Mouse (Mus musculus) ES-E14 (cell line): ENCODE data around the gene Sipa1l3. TPM values are rescaled to one million over a fixed set of nuclear protein-coding genes. Genes with fewer than 3 reads are reported as not detected.

ENCODE experiments used
- DNase-seq: peaks from one replicate; pipeline ENCODE4 v3.0.0-alpha.2; 2013; ENCODE audit warnings: low read depth, low spot score
- H3K27ac ChIP-seq: 2 replicates; pipeline ENCODE4 v1.5.1; 2012; ENCODE audit warnings: low read depth, mild to moderate bottlenecking, low read length, moderate library complexity, mixed read lengths; ENCODE audit not compliant: poor library complexity, insufficient read depth, severe bottlenecking
- H3K36me3 ChIP-seq: 2 replicates; pipeline ENCODE4 v1.6.1; 2012; ENCODE audit warnings: mild to moderate bottlenecking, low read length, moderate library complexity, mixed read lengths; ENCODE audit not compliant: control insufficient read depth, poor library complexity, insufficient read depth, severe bottlenecking
- H3K4me1 ChIP-seq, 2 experiments: fragments of 150-350 bp in 1 of 2; sonication (generic) in 1 of 2; 2 replicates each; pipeline ENCODE4 v1.6.1; 2012; ENCODE audit warnings: low read length in 2 of 2, mild to moderate bottlenecking in 1 of 2, mixed read lengths in 1 of 2; ENCODE audit not compliant: control insufficient read depth in 2 of 2, insufficient read depth in 2 of 2, poor library complexity in 1 of 2
- H3K4me3 ChIP-seq, 2 experiments: fragments of 150-350 bp in 1 of 2; sonication (generic) in 1 of 2; 2 replicates each; pipeline ENCODE4 v1.5.1; 2012; ENCODE audit warnings: low read length in 2 of 2, low read depth in 1 of 2, mild to moderate bottlenecking in 1 of 2, mixed read lengths in 1 of 2; ENCODE audit not compliant: insufficient read depth in 1 of 2, poor library complexity in 1 of 2, severe bottlenecking in 1 of 2
- H3K9ac ChIP-seq: 2 replicates; pipeline ENCODE4 v1.6.1; 2012; ENCODE audit warnings: low read depth, mild to moderate bottlenecking, low read length, mixed read lengths; ENCODE audit not compliant: poor library complexity, insufficient read depth, severe bottlenecking
- H3K9me3 ChIP-seq: fragments of 150-350 bp; sonication (generic); 2 replicates; pipeline ENCODE4 v1.6.1; 2012; ENCODE audit warnings: low read depth, mild to moderate bottlenecking, low read length; ENCODE audit not compliant: control insufficient read depth, insufficient read depth
- CHD2 ChIP-seq: IDR thresholded peaks from 2 replicates; pipeline ENCODE4 v1.6.1; 2014; ENCODE audit warnings: mild to moderate bottlenecking, low read depth, low read length, inconsistent platforms
- HCFC1 ChIP-seq: IDR thresholded peaks from 2 replicates; pipeline ENCODE4 v1.6.1; 2012; ENCODE audit warnings: low read length, inconsistent platforms, borderline replicate concordance; ENCODE audit not compliant: insufficient read depth
- MAFK ChIP-seq: IDR thresholded peaks from 2 replicates; pipeline ENCODE4 v1.6.1; 2014; ENCODE audit warnings: mild to moderate bottlenecking, low read depth, low read length, inconsistent platforms; ENCODE audit not compliant: insufficient read depth
- ZC3H11A ChIP-seq: IDR thresholded peaks from 2 replicates; pipeline ENCODE4 v1.6.1; 2012; ENCODE audit warnings: low read depth, mild to moderate bottlenecking, inconsistent platforms, low read length, borderline replicate concordance
- ZNF384 ChIP-seq: IDR thresholded peaks from 2 replicates; pipeline ENCODE4 v1.6.1; 2012; ENCODE audit warnings: low read depth, low read length, inconsistent platforms
- in situ Hi-C, 2 experiments: fragments of 600-800 bp; cut with MboI; formaldehyde crosslinking; loops; one replicate each; pipeline ENCODE4 v1.15.1; 2025; ENCODE audit warnings: low sequenced_read_pairs in 2 of 2, inconsistent platforms in 1 of 2; ENCODE audit not compliant: unreplicated experiment in 2 of 2
- total RNA-seq: library from RNA; depleted of rRNA; stranded (reverse); fragments of 300-350 nt; gene quantifications from 2 replicates; pipeline ENCODE4 v1.2.3, GENCODE M21; 2012

Gene Sipa1l3
- total RNA-seq, 1 experiment, result 27.5 TPM

DNA sequence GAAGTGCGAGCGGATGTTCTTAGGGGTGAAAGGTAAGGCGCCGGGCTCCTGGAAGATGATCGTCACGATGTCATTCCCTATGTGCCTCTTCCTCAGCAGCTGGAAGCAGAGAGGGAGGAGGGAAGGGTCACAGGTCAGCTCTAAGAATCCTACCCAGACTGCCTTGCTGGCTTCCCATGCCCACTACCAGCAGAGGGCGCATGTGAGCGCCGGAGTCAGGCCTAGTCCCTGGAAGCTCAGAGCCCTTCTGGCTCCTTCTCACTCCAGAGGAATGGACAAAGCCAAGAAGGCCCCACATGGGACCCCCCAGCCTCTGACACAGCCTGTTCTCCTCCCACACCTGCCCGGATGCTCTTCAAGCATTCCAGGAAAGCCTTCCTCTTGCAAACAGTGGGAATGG lies 135.2 kb downstream of the Sipa1l3 start:
- in situ Hi-C loops, result loop anchor here in 1 of 2 experiments (5.0 kb wide), 1 partner anchor 139 kb away; no protein-coding TSS in a partner anchor
- no peaks in the 10 kb centered on the region for H3K9me3 ChIP-seq
- peak overlapping the region; percentile 3 to 38; a peak in 2 of 4 replicates for H3K4me3 ChIP-seq
- peak overlapping the region; percentile 32; the same call in 1 of the 2 replicates for H3K27ac ChIP-seq
- DNase-seq, result peak; percentile 83
- peaks cover 27% of the 10 kb centered on the region; the same call in 1 of the 2 replicates for H3K36me3 ChIP-seq
- TF ChIP-seq CHD2 (no peak), HCFC1 (peak; percentile 44; the same call in 1 of the 2 replicates), ZC3H11A (peak; percentile 88), ZNF384 (no peak), MAFK (no peak)
- peak overlapping the region; percentile 39; the same call in 1 of the 2 replicates for H3K9ac ChIP-seq
- H3K4me1 ChIP-seq, result peaks cover 0 to 11% of the 10 kb centered on the region in 2 experiments; a peak in 2 of 4 replicates

DNA sequence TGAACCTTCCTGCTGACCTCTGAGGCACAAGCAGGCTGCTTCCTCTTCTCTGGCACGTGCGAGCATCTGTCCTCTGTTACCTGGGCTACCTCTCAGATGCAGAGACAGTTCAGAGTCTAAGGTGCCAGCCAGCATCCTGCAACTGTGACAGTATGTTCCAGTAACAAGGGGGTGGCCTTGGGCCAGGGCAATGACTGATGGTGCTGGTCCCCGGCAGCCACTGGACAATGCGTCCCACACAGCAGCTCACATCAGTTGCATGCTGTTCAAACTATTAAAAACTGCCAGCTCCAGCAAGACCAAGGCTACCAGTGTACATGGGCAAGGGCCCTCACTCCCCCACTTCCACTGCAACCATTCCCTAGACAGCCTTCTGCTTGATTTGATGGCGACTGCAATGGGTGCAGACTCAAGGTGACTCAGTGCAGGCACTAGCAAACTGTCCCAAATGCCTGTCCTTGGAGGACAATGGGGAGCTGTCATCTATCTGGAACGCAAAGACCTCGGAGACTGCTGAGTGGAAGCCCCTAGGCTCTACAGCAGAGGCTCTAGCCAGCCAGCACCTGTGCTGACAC lies 136.9 kb downstream of the Sipa1l3 start:
- Histone ChIP-seq H3K36me3 (peaks cover 31% of the 10 kb centered on the region), H3K4me3 (no peak overlapping the region), H3K4me1 (peaks cover 0 to 5% of the 10 kb centered on the region in 2 experiments; a peak in 2 of 4 replicates), H3K27ac (no peak overlapping the region), H3K9me3 (no peaks in the 10 kb centered on the region), H3K9ac (no peak overlapping the region)
- TF ChIP-seq CHD2 (no peak), ZC3H11A (no peak), ZNF384 (no peak), HCFC1 (no peak), MAFK (no peak)
- in situ Hi-C loops, result loop anchor here in 1 of 2 experiments (5.0 kb wide), 1 partner anchor 141 kb away; no protein-coding TSS in a partner anchor
- DNase-seq, result no peak

DNA sequence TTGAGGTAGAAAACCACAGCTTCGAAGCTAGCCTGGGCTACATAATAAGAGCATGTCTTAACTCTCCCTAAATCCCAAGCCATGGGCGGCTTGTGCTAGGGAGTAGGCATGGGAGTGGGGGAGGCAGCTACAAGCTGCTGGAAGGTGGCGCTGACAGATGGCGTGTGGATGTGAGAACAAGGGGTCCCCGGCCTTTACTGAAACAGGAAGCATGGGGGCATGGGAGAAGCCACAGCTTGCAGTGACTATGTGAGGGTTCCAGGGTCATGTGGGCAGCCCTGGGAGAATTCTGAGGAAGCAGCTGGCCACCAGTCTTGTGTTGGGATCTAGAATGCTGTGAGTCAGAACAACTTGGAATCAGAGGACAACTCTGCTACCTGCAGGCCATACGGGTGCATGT lies 144.4 kb downstream of the Sipa1l3 start:
- H3K9me3 ChIP-seq, result no peaks in the 10 kb centered on the region
- no peak overlapping the region for H3K4me3 ChIP-seq
- TF ChIP-seq MAFK (no peak), CHD2 (no peak), ZNF384 (no peak), ZC3H11A (no peak), HCFC1 (no peak)
- H3K9ac ChIP-seq, result no peak overlapping the region
- in situ Hi-C loops, result no loop called here
- no peaks in the 10 kb centered on the region for H3K4me1 ChIP-seq
- no peak overlapping the region for H3K27ac ChIP-seq
- H3K36me3 ChIP-seq, result peaks cover 24% of the 10 kb centered on the region
- no peak for DNase-seq

DNA sequence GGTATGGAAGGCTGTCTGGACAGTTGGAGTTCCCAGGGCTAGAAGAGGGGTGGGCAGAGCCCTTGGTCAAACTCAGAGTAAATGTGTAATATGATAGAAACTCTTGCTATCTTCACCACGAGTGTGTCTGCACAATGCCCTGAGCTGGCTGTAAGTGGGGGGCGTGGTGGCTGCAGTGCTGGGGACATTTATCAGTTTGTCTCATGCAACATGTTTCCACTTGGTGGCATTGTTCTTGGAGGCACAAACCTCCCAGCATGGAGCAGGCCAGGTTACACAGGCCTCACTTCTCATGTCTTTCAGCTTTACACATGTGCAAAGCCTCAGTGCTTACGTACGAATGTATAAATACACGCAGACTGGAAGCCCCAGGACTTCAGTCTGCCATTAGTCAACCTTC lies 146.3 kb downstream of the Sipa1l3 start:
- no peak overlapping the region for H3K4me3 ChIP-seq
- no peak overlapping the region for H3K27ac ChIP-seq
- no peak for TF ChIP-seq CHD2
- TF ChIP-seq MAFK, result no peak
- no peak for TF ChIP-seq HCFC1
- TF ChIP-seq ZC3H11A, result no peak
- no peak for TF ChIP-seq ZNF384
- peaks cover 18% of the 10 kb centered on the region for H3K36me3 ChIP-seq
- no peaks in the 10 kb centered on the region for H3K9me3 ChIP-seq
- no peak overlapping the region for H3K9ac ChIP-seq
- peaks cover 0 to 2% of the 10 kb centered on the region in 2 experiments; a peak in 1 of 4 replicates for H3K4me1 ChIP-seq
- no peak for DNase-seq
- in situ Hi-C loops, result no loop called here
